Mouse (Mus musculus): ENCODE data around the gene Akap4.

- TF ChIP-seq MYC (IDR thresholded peaks at IDR 0.05; ENCODE audit: low read depth, low read length) (no peak), ETS1 (IDR thresholded peaks at IDR 0.05; ENCODE audit: low read depth, low read length) (no peak), POLR2A (IDR thresholded peaks at IDR 0.05; ENCODE audit: control insufficient read depth in 1 of 2, insufficient read depth in 1 of 2, low read depth in 1 of 2, low read length in 2 of 2, poor library complexity in 1 of 2) (no peak), MYB (IDR thresholded peaks at IDR 0.05; ENCODE audit: low read depth, low read length) (no peak), JUND (IDR thresholded peaks at IDR 0.05; ENCODE audit: low read depth, low read length) (no peak), TBP (IDR thresholded peaks at IDR 0.05; ENCODE audit: low read depth, low read length) (no peak), CTCF (IDR thresholded peaks at IDR 0.05 in 2 of 3, conservative IDR thresholded peaks at IDR 0.05 in 1 of 3; ENCODE audit: control insufficient read depth in 1 of 3, insufficient read depth in 1 of 3, low read depth in 2 of 3, low read length in 3 of 3, poor library complexity in 1 of 3, severe bottlenecking in 1 of 3) (no peak)
Measured at GRCm38 (mm10) chrX:7090323-7090722, 23.0 kb downstream of the Akap4 start.

Data from MEL (cell line).